Mouse (Mus musculus): Measurements from ENCODE around the gene Tcl1b3.

DNA sequence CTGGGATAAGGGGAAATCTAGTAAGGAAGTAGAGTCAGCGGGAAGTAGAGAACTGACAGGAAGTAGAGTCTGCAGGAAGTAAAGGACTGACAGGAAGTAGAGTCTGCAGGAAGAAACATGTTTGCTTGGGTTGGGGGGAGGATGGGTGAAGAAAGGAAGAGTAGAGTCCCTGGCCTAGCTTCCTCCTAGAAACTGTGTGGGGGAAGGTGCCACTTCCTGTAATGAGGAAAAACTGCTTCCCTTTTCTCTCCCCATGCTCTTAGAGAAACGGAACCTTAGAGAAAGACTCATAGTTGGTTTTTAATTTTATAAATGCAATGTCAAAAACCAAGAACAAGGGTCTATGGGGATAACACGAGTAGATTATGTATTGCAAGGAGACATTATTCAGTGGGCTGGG, 44.2 kb downstream of the Tcl1b3 start:
- TF ChIP-seq CTCF (IDR thresholded peaks at IDR 0.05; ENCODE audit: low read depth, low read length) (no peak), POLR2A (IDR thresholded peaks at IDR 0.05; ENCODE audit: insufficient read depth, low read length) (no peak)

Data from ES-Bruce4 (cell line).